Mouse (Mus musculus): ENCODE results near the gene Selenon.

- TF ChIP-seq JUN (IDR thresholded peaks at IDR 0.05; ENCODE audit: insufficient read depth, low read depth, low read length) = no peak
- no peak for TF ChIP-seq ETS1 (conservative IDR thresholded peaks at IDR 0.05; ENCODE audit: low read depth, low read length)
- TF ChIP-seq POLR2AphosphoS2 (IDR thresholded peaks at IDR 0.05; ENCODE audit: low read depth, low read length) = no peak
- no peak for TF ChIP-seq TBP (conservative IDR thresholded peaks at IDR 0.05; ENCODE audit: low read depth, low read length)
Measured at GRCm38 (mm10) chr4:134538997-134539580, 12.9 kb downstream of the Selenon start.
